Mouse (Mus musculus): Measurements from ENCODE around the gene Rrp15. TPM values are rescaled to one million over a fixed set of nuclear protein-coding genes. Genes with fewer than 3 reads are reported as not detected.
A peak's percentile ranks its signal among the peaks of the same experiment; 100 is the strongest.
"Not testable (repeated sequence)": the region's sequence is repeated elsewhere in the genome, so short reads cannot be mapped to it uniquely, and the experiment has no call there.

Gene Rrp15
- polyA plus RNA-seq, 1 experiment from 2014 or later, result 29.0 TPM

GRCm38 (mm10) chr1:186763451-186763850 lies 14.3 kb upstream of the Rrp15 start:
- not testable (repeated sequence) for H3K4me2 ChIP-seq (ENCODE audit: low read length); H3K4me1 ChIP-seq (ENCODE audit: control insufficient read depth, insufficient read depth, low read length); H3K4me3 ChIP-seq (replicated peaks; ENCODE audit: low read depth, low read length); H3K36me3 ChIP-seq (ENCODE audit: control insufficient read depth, insufficient read depth, low read length); DNase-seq; H3K27me3 ChIP-seq (ENCODE audit: control insufficient read depth, insufficient read depth, low read length); ATAC-seq (ENCODE audit: low FRiP score, low TSS enrichment); H3K9me3 ChIP-seq (ENCODE audit: control insufficient read depth, low read length); H3K27ac ChIP-seq (replicated peaks; ENCODE audit: low read depth, low read length); H3K9ac ChIP-seq (replicated peaks; ENCODE audit: low read length)
- 70% methylated on average over 6 of the region's 6 CpGs for WGBS

DNA sequence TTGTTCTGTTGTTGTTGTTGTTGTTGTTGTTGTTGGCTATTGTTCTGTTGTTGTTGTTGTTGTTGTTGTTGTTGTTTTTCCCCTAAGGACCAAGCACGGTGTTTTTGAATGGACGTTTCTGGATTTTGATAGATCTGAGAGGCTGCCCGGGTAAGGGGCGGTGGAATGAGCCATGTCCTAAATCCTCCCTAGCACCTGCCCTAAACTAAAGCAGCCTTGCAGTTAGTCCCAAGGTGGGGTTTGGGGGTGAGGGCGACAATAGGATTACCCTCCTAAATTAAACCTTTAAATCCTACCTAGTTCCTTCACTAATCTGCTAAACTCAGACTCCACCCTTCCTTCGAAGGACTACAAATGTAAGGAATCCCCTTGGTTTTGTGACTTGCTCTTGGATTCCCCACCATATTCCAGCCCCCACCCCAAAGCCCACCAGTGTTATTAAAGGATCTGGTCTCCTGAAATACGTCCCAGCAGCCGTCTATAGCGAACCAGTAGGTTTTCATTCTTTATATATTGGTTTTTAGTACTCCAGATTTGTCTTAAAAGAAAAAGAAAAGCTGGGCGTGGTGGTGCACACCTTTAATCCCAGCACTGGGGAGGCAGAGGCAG lies 621 bp upstream of the Rrp15 start:
- H3K4me2 ChIP-seq (ENCODE audit: low read length), result peak overlapping the region; percentile 91
- WGBS, result 36% methylated on average over 10 of the region's 10 CpGs
- ATAC-seq (ENCODE audit: low FRiP score, low TSS enrichment) (peak; percentile 75; the same call in 1 of the 2 replicates), DNase-seq (no peak)
- no peaks in the 10 kb centered on the region for H3K27me3 ChIP-seq (ENCODE audit: control insufficient read depth, insufficient read depth, low read length)
- H3K27ac ChIP-seq (replicated peaks; ENCODE audit: low read depth, low read length), result peak overlapping the region; percentile 75
- no peaks in the 10 kb centered on the region for H3K36me3 ChIP-seq (ENCODE audit: control insufficient read depth, insufficient read depth, low read length)
- H3K4me3 ChIP-seq (replicated peaks; ENCODE audit: low read depth, low read length), result peak overlapping the region; percentile 54
- no peaks in the 10 kb centered on the region for H3K9me3 ChIP-seq (ENCODE audit: control insufficient read depth, low read length)
- H3K4me1 ChIP-seq (ENCODE audit: control insufficient read depth, insufficient read depth, low read length), result peaks cover 16% of the 10 kb centered on the region
- H3K9ac ChIP-seq (replicated peaks; ENCODE audit: low read length), result peak overlapping the region; percentile 66

GRCm38 (mm10) chr1:186739828-186740227 lies 9.3 kb downstream of the Rrp15 start:
- Histone ChIP-seq H3K4me2 (ENCODE audit: low read length) (no peak overlapping the region), H3K27ac (replicated peaks; ENCODE audit: low read depth, low read length) (no peak overlapping the region), H3K36me3 (ENCODE audit: control insufficient read depth, insufficient read depth, low read length) (peaks cover 39% of the 10 kb centered on the region), H3K9ac (replicated peaks; ENCODE audit: low read length) (no peak overlapping the region), H3K4me3 (replicated peaks; ENCODE audit: low read depth, low read length) (no peak overlapping the region), H3K9me3 (ENCODE audit: control insufficient read depth, low read length) (no peaks in the 10 kb centered on the region), H3K4me1 (ENCODE audit: control insufficient read depth, insufficient read depth, low read length) (no peaks in the 10 kb centered on the region), H3K27me3 (ENCODE audit: control insufficient read depth, insufficient read depth, low read length) (no peaks in the 10 kb centered on the region)
- WGBS, result 90% methylated on average over 7 of the region's 7 CpGs
- no peak for DNase-seq
- ATAC-seq (ENCODE audit: low FRiP score, low TSS enrichment), result no peak

- ATAC-seq (ENCODE audit: low FRiP score, low TSS enrichment) (no peak), DNase-seq (no peak)
- Histone ChIP-seq H3K4me2 (ENCODE audit: low read length) (no peak overlapping the region), H3K4me3 (replicated peaks; ENCODE audit: low read depth, low read length) (no peak overlapping the region), H3K9me3 (ENCODE audit: control insufficient read depth, low read length) (no peaks in the 10 kb centered on the region), H3K36me3 (ENCODE audit: control insufficient read depth, insufficient read depth, low read length) (peaks cover 41% of the 10 kb centered on the region), H3K27ac (replicated peaks; ENCODE audit: low read depth, low read length) (no peak overlapping the region), H3K27me3 (ENCODE audit: control insufficient read depth, insufficient read depth, low read length) (no peaks in the 10 kb centered on the region), H3K9ac (replicated peaks; ENCODE audit: low read length) (no peak overlapping the region), H3K4me1 (ENCODE audit: control insufficient read depth, insufficient read depth, low read length) (no peaks in the 10 kb centered on the region)
- WGBS, result 96% methylated on average over 5 of the region's 5 CpGs
Observed at GRCm38 (mm10) chr1:186735537-186735936, 13.6 kb downstream of the Rrp15 start.

GRCm38 (mm10) chr1:186733052-186733451 lies 16.1 kb downstream of the Rrp15 start:
- H3K4me2 ChIP-seq (ENCODE audit: low read length), result no peak overlapping the region
- H3K27ac ChIP-seq (replicated peaks; ENCODE audit: low read depth, low read length), result no peak overlapping the region
- no peaks in the 10 kb centered on the region for H3K4me1 ChIP-seq (ENCODE audit: control insufficient read depth, insufficient read depth, low read length)
- H3K36me3 ChIP-seq (ENCODE audit: control insufficient read depth, insufficient read depth, low read length), result peaks cover 32% of the 10 kb centered on the region
- no peaks in the 10 kb centered on the region for H3K27me3 ChIP-seq (ENCODE audit: control insufficient read depth, insufficient read depth, low read length)
- DNase-seq (no peak), ATAC-seq (ENCODE audit: low FRiP score, low TSS enrichment) (no peak)
- no peak overlapping the region for H3K9ac ChIP-seq (replicated peaks; ENCODE audit: low read length)
- no peak overlapping the region for H3K4me3 ChIP-seq (replicated peaks; ENCODE audit: low read depth, low read length)
- WGBS, result 97% methylated on average over 8 of the region's 8 CpGs
- no peaks in the 10 kb centered on the region for H3K9me3 ChIP-seq (ENCODE audit: control insufficient read depth, low read length)

GRCm38 (mm10) chr1:186728778-186729177 lies 20.4 kb downstream of the Rrp15 start:
- no peaks in the 10 kb centered on the region for H3K9me3 ChIP-seq (ENCODE audit: control insufficient read depth, low read length)
- DNase-seq, result no peak
- no peaks in the 10 kb centered on the region for H3K4me1 ChIP-seq (ENCODE audit: control insufficient read depth, insufficient read depth, low read length)
- no peak for ATAC-seq (ENCODE audit: low FRiP score, low TSS enrichment)
- H3K9ac ChIP-seq (replicated peaks; ENCODE audit: low read length), result no peak overlapping the region
- no peak overlapping the region for H3K4me2 ChIP-seq (ENCODE audit: low read length)
- H3K27ac ChIP-seq (replicated peaks; ENCODE audit: low read depth, low read length), result no peak overlapping the region
- no peak overlapping the region for H3K4me3 ChIP-seq (replicated peaks; ENCODE audit: low read depth, low read length)
- 81% methylated on average over 4 of the region's 4 CpGs for WGBS
- no peaks in the 10 kb centered on the region for H3K36me3 ChIP-seq (ENCODE audit: control insufficient read depth, insufficient read depth, low read length)
- no peaks in the 10 kb centered on the region for H3K27me3 ChIP-seq (ENCODE audit: control insufficient read depth, insufficient read depth, low read length)

GRCm38 (mm10) chr1:186726117-186726516 lies 23.0 kb downstream of the Rrp15 start:
- Histone ChIP-seq H3K9me3 (ENCODE audit: control insufficient read depth, low read length) (no peaks in the 10 kb centered on the region), H3K4me1 (ENCODE audit: control insufficient read depth, insufficient read depth, low read length) (no peaks in the 10 kb centered on the region), H3K27me3 (ENCODE audit: control insufficient read depth, insufficient read depth, low read length) (no peaks in the 10 kb centered on the region), H3K27ac (replicated peaks; ENCODE audit: low read depth, low read length) (no peak overlapping the region), H3K4me3 (replicated peaks; ENCODE audit: low read depth, low read length) (no peak overlapping the region), H3K4me2 (ENCODE audit: low read length) (no peak overlapping the region), H3K36me3 (ENCODE audit: control insufficient read depth, insufficient read depth, low read length) (no peaks in the 10 kb centered on the region), H3K9ac (replicated peaks; ENCODE audit: low read length) (no peak overlapping the region)
- 83% methylated on average over 7 of the region's 7 CpGs for WGBS
- ATAC-seq (ENCODE audit: low FRiP score, low TSS enrichment) (no peak), DNase-seq (no peak)

DNA sequence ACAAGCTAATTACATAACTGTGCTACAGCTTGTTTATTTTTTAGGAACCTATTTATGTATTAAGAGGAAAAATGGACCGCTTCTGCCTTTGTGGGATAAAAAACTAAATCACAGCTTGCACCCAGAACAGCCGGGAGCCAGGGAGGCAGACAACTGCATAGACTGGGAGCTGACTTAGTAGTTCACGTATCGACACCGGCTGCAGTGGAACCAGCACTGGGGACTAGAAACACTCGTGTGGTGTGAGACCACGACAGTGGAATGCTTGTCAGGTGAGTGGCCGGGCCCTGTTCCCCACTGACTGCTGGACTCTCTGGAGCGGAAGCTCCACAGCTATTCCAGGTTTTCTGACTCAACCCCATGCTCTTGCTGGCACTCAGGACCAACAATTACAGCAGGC lies 26.9 kb downstream of the Rrp15 start:
- no peak overlapping the region for H3K9ac ChIP-seq (replicated peaks; ENCODE audit: low read length)
- no peak overlapping the region for H3K27ac ChIP-seq (replicated peaks; ENCODE audit: low read depth, low read length)
- H3K36me3 ChIP-seq (ENCODE audit: control insufficient read depth, insufficient read depth, low read length), result peaks cover 10% of the 10 kb centered on the region
- no peak overlapping the region for H3K4me3 ChIP-seq (replicated peaks; ENCODE audit: low read depth, low read length)
- no peaks in the 10 kb centered on the region for H3K27me3 ChIP-seq (ENCODE audit: control insufficient read depth, insufficient read depth, low read length)
- no peaks in the 10 kb centered on the region for H3K4me1 ChIP-seq (ENCODE audit: control insufficient read depth, insufficient read depth, low read length)
- WGBS, result 86% methylated on average over 9 of the region's 9 CpGs
- no peaks in the 10 kb centered on the region for H3K9me3 ChIP-seq (ENCODE audit: control insufficient read depth, low read length)
- ATAC-seq (ENCODE audit: low FRiP score, low TSS enrichment) (no peak), DNase-seq (no peak)
- H3K4me2 ChIP-seq (ENCODE audit: low read length), result no peak overlapping the region

- H3K27me3 ChIP-seq (ENCODE audit: control insufficient read depth, insufficient read depth, low read length), result no peaks in the 10 kb centered on the region
Observed at GRCm38 (mm10) chr1:186721846-186722245, 27.3 kb downstream of the Rrp15 start.

More at GRCm38 (mm10) chr1:186721846-186722245, 27.3 kb downstream of the Rrp15 start:
- H3K9ac ChIP-seq (replicated peaks; ENCODE audit: low read length), result no peak overlapping the region
- H3K4me2 ChIP-seq (ENCODE audit: low read length), result no peak overlapping the region
- no peaks in the 10 kb centered on the region for H3K4me1 ChIP-seq (ENCODE audit: control insufficient read depth, insufficient read depth, low read length)
- WGBS, result 38% methylated on average over 12 of the region's 12 CpGs
- H3K36me3 ChIP-seq (ENCODE audit: control insufficient read depth, insufficient read depth, low read length), result peaks cover 10% of the 10 kb centered on the region
- no peaks in the 10 kb centered on the region for H3K9me3 ChIP-seq (ENCODE audit: control insufficient read depth, low read length)
- peak; percentile 40; the same call in 1 of the 2 replicates for ATAC-seq (ENCODE audit: low FRiP score, low TSS enrichment)
- no peak overlapping the region for H3K27ac ChIP-seq (replicated peaks; ENCODE audit: low read depth, low read length)
- no peak overlapping the region for H3K4me3 ChIP-seq (replicated peaks; ENCODE audit: low read depth, low read length)
- peak; percentile 92 for DNase-seq
